Mouse (Mus musculus) brain, embryonic 14.5 days (tissue): Measurements from ENCODE around the gene Pcnt.

ENCODE experiments used
- CTCF ChIP-seq: fragments of 200-500 bp; IDR thresholded peaks from 2 replicates; pipeline ENCODE4 v1.5.1; 2012; ENCODE audit warnings: inconsistent platforms, mild to moderate bottlenecking, moderate library complexity, borderline replicate concordance; ENCODE audit not compliant: insufficient read depth, insufficient read length; ENCODE audit errors: extremely low read depth
- POLR2A ChIP-seq: fragments of 200-500 bp; IDR thresholded peaks from 2 replicates; pipeline ENCODE4 v1.6.1; 2012; ENCODE audit warnings: mild to moderate bottlenecking, inconsistent platforms, borderline replicate concordance; ENCODE audit not compliant: poor library complexity, insufficient read depth, insufficient read length, severe bottlenecking; ENCODE audit errors: extremely low read depth

- TF ChIP-seq CTCF (no peak), POLR2A (no peak)
These were observed 19.7 kb upstream of the Pcnt start for GRCm38 (mm10) chr10:76462312-76462711.
